Mouse (Mus musculus): ENCODE results near the gene Grap.

DNA sequence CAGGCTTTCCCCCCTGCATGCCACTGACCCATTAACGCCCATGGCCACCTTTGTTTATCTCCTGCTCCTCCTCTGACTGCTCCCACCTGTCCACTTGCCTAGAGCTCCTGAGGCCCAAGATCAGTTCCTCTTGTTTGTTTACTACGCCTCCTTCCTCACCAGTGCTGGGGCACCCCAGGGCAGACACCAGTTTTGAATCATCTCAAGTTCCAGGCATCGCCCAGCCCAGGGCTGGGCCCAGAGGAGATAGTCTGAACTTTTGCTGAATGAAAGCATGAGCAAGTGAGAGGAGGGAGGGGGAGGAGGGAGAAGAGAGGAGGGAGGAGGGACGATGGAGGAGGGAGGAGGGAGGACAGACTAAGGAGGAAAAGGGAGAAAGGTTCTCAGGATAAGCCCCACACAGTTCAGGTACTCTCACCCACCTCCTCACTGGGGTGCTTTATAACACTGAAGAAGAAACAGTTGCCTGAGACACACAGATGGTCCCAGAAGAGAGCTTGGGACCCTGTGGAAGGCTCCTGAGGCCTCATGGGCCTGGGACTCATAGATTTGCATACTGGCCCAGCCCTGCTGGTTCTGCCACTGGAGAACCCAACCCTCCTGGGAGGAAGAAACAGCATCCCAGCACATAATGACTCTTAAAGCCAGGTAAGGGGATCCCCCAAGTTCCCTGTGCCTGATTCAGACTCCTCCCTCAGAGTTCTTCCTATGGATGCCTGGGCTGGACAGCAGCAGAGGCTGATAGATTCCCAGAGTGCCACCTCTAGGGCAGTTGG, 26.2 kb downstream of the Grap start:
- TF ChIP-seq CTCF (IDR thresholded peaks at IDR 0.05; ENCODE audit: low read depth) (no peak), EP300 (optimal IDR thresholded peaks at IDR 0.05) (no peak)
